Mouse (Mus musculus): ENCODE data around the gene Tnfsf13. TPM values are rescaled to one million over a fixed set of nuclear protein-coding genes. Genes with fewer than 3 reads are reported as not detected.

Tnfsf13 gene
- polyA plus RNA-seq, 1 experiment from 2014 or later: 0.53 TPM

GRCm38 (mm10) chr11:69715929-69716328, 30.3 kb upstream of the Tnfsf13 start:
- H3K27ac ChIP-seq (ENCODE audit: low read depth, low read length): no peak overlapping the region
- no peak overlapping the region for H3K4me3 ChIP-seq (ENCODE audit: low read length)
- H3K36me3 ChIP-seq (ENCODE audit: control insufficient read depth, insufficient read depth, low read length): no peaks in the 10 kb centered on the region
- H3K4me1 ChIP-seq (ENCODE audit: control insufficient read depth, insufficient read depth, low read depth, low read length): no peaks in the 10 kb centered on the region
- no peaks in the 10 kb centered on the region for H3K27me3 ChIP-seq (replicated peaks; ENCODE audit: control insufficient read depth, insufficient read depth, low read length)
- no peak for ATAC-seq
- 27% methylated on average over 5 of the region's 5 CpGs for WGBS
- no peak overlapping the region for H3K9ac ChIP-seq (ENCODE audit: low read depth, low read length)
- no peak overlapping the region for H3K4me2 ChIP-seq (ENCODE audit: low read length)
- H3K9me3 ChIP-seq (ENCODE audit: control insufficient read depth, low read length): no peaks in the 10 kb centered on the region

- Histone ChIP-seq H3K9ac (ENCODE audit: low read depth, low read length) (no peak overlapping the region), H3K9me3 (ENCODE audit: control insufficient read depth, low read length) (no peaks in the 10 kb centered on the region), H3K4me2 (ENCODE audit: low read length) (no peak overlapping the region), H3K36me3 (ENCODE audit: control insufficient read depth, insufficient read depth, low read length) (no peaks in the 10 kb centered on the region), H3K27ac (ENCODE audit: low read depth, low read length) (no peak overlapping the region), H3K27me3 (replicated peaks; ENCODE audit: control insufficient read depth, insufficient read depth, low read length) (no peaks in the 10 kb centered on the region), H3K4me1 (ENCODE audit: control insufficient read depth, insufficient read depth, low read depth, low read length) (no peaks in the 10 kb centered on the region), H3K4me3 (ENCODE audit: low read length) (no peak overlapping the region)
- WGBS: 58% methylated on average over 9 of the region's 9 CpGs
- ATAC-seq: no peak
These were observed 29.9 kb upstream of the Tnfsf13 start for GRCm38 (mm10) chr11:69715482-69715881.

DNA sequence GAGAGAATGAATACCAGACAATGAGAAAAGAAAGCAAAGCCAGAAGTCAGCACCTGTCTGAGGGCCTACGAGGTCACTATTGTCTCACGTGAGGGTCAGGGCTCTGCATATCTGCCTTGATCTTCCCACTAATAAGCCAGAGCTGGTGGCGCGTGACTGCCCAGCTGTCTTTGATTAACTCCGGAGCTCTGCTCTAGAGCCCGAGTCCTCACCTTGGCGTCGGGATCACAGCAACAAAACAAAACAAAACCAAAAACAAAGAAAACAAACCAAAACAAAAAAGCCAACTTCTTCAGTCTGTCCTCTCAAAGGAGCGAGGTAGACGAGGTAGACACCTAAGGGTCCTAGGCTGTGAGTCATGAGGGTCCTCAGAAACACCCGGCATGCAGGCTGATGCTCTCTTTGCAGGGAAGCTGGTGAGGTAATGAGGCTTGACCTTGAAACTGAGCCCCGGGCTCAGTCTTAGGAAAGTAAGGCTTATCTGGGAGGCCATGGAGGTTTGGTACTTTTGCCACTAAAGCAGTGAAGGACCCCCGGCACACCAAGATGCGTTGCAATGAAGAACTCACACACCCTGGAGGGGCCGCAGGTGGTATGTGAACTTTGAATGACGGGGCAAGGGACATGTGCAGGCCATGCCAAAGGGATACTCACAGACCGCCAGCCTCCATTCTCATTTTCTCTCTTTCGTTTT, 29.2 kb upstream of the Tnfsf13 start:
- 72% methylated on average over 18 of the region's 18 CpGs for WGBS
- Histone ChIP-seq H3K9me3 (ENCODE audit: control insufficient read depth, low read length) (no peaks in the 10 kb centered on the region), H3K27me3 (replicated peaks; ENCODE audit: control insufficient read depth, insufficient read depth, low read length) (no peaks in the 10 kb centered on the region), H3K4me2 (ENCODE audit: low read length) (no peak overlapping the region), H3K4me3 (ENCODE audit: low read length) (no peak overlapping the region), H3K36me3 (ENCODE audit: control insufficient read depth, insufficient read depth, low read length) (no peaks in the 10 kb centered on the region), H3K9ac (ENCODE audit: low read depth, low read length) (no peak overlapping the region), H3K4me1 (ENCODE audit: control insufficient read depth, insufficient read depth, low read depth, low read length) (no peaks in the 10 kb centered on the region), H3K27ac (ENCODE audit: low read depth, low read length) (no peak overlapping the region)
- no peak for ATAC-seq

DNA sequence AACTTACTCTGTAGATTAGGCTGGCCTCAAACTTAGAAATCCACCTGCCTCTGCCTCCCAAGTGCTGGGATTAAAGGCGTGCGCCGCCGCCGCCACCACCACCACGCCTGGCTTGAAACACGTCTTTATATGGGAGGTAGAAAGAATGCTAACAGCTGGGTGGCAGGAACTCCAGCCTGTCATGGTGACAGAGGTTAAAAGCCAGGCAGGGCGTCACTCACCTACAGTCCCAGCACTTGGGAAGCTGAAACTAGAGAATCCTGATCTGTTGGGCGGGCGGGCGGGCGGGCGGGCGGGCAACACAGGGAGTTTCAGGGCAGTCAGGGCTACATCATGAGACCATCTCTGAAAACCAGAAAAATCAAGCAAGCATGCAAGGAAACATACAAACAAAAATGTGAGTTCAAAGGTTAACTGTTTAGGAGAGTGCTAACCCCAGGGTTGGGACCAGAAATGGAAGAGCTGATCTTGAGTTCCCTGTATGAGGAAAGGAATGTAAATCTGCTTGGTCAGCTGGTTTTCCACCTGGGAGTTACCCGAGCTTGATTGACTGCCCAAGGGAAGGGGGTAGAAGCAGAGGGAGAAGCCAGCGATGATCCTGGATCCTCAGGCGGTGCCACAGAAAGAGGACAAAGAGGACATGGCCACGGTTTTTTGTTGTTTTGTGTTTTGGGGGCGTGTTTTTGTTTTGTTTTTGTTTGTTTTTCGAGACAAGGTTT, 27.5 kb upstream of the Tnfsf13 start:
- Histone ChIP-seq H3K27me3 (replicated peaks; ENCODE audit: control insufficient read depth, insufficient read depth, low read length) (no peaks in the 10 kb centered on the region), H3K4me2 (ENCODE audit: low read length) (no peak overlapping the region), H3K27ac (ENCODE audit: low read depth, low read length) (no peak overlapping the region), H3K9me3 (ENCODE audit: control insufficient read depth, low read length) (no peaks in the 10 kb centered on the region), H3K9ac (ENCODE audit: low read depth, low read length) (no peak overlapping the region), H3K4me1 (ENCODE audit: control insufficient read depth, insufficient read depth, low read depth, low read length) (no peaks in the 10 kb centered on the region), H3K4me3 (ENCODE audit: low read length) (no peak overlapping the region), H3K36me3 (ENCODE audit: control insufficient read depth, insufficient read depth, low read length) (no peaks in the 10 kb centered on the region)
- no peak for ATAC-seq
- WGBS: 81% methylated on average over 20 of the region's 20 CpGs

- no peak overlapping the region for H3K9ac ChIP-seq (ENCODE audit: low read depth, low read length)
- ATAC-seq: no peak
- H3K4me1 ChIP-seq (ENCODE audit: control insufficient read depth, insufficient read depth, low read depth, low read length): no peaks in the 10 kb centered on the region
- no peak overlapping the region for H3K4me3 ChIP-seq (ENCODE audit: low read length)
- H3K9me3 ChIP-seq (ENCODE audit: control insufficient read depth, low read length): no peaks in the 10 kb centered on the region
- 79% methylated on average over 2 of the region's 2 CpGs for WGBS
- H3K27me3 ChIP-seq (replicated peaks; ENCODE audit: control insufficient read depth, insufficient read depth, low read length): no peaks in the 10 kb centered on the region
- no peak overlapping the region for H3K4me2 ChIP-seq (ENCODE audit: low read length)
- no peak overlapping the region for H3K27ac ChIP-seq (ENCODE audit: low read depth, low read length)
- no peaks in the 10 kb centered on the region for H3K36me3 ChIP-seq (ENCODE audit: control insufficient read depth, insufficient read depth, low read length)
These were observed 25.5 kb upstream of the Tnfsf13 start for GRCm38 (mm10) chr11:69711082-69711481.

GRCm38 (mm10) chr11:69710470-69710869, 24.9 kb upstream of the Tnfsf13 start:
- Histone ChIP-seq H3K9ac (ENCODE audit: low read depth, low read length) (no peak overlapping the region), H3K4me2 (ENCODE audit: low read length) (no peak overlapping the region), H3K4me3 (ENCODE audit: low read length) (no peak overlapping the region), H3K27ac (ENCODE audit: low read depth, low read length) (no peak overlapping the region), H3K36me3 (ENCODE audit: control insufficient read depth, insufficient read depth, low read length) (no peaks in the 10 kb centered on the region), H3K27me3 (replicated peaks; ENCODE audit: control insufficient read depth, insufficient read depth, low read length) (no peaks in the 10 kb centered on the region), H3K9me3 (ENCODE audit: control insufficient read depth, low read length) (no peaks in the 10 kb centered on the region), H3K4me1 (ENCODE audit: control insufficient read depth, insufficient read depth, low read depth, low read length) (no peaks in the 10 kb centered on the region)
- no peak for ATAC-seq
- WGBS: 64% methylated on average over 3 of the region's 3 CpGs

DNA sequence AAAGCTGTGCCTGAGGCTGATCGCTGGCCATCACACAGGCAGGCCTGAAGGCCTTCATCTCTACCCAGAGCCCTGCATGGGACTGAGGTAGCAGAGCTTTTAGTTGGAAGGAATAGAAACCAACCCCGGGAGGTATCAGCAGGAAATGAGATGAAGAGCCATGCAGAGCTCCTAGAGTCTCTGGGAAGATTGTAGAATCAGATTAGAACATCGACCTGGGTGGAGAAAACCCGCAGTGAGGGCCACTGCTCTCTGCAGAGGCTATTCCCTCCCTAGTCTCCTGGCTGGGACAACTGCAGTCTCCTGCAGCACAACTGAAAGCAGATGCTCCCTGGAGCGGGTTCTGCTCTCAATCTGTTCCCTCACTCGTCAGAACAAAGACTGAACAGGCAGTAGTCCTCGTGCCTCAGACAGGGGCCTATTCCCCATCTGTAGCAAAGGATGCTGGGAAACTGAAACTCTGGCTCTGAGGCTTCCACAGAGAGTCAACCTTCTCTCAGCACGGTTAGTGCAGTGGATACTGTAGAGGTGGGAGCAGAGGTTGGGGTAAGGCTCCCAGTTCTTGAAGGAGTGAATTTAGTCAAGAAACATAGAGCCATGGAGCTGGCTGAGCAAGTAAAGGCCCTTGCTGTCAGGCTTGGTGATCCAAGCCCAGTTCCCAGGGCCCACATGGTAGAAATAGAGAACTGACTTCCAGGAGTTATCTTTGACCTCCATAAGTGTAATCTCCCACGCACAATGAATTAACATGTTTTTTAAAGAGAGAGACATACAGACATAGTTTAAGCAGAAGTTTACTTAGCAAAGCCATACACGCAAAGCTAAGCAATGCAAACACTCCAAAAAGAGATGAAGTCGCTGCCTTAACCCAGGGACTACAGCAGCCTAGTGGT, 24.2 kb upstream of the Tnfsf13 start:
- no peaks in the 10 kb centered on the region for H3K27me3 ChIP-seq (replicated peaks; ENCODE audit: control insufficient read depth, insufficient read depth, low read length)
- 53% methylated on average over 11 of the region's 11 CpGs for WGBS
- H3K4me2 ChIP-seq (ENCODE audit: low read length): no peak overlapping the region
- no peak for ATAC-seq
- no peak overlapping the region for H3K27ac ChIP-seq (ENCODE audit: low read depth, low read length)
- no peak overlapping the region for H3K9ac ChIP-seq (ENCODE audit: low read depth, low read length)
- no peaks in the 10 kb centered on the region for H3K4me1 ChIP-seq (ENCODE audit: control insufficient read depth, insufficient read depth, low read depth, low read length)
- H3K9me3 ChIP-seq (ENCODE audit: control insufficient read depth, low read length): no peaks in the 10 kb centered on the region
- H3K36me3 ChIP-seq (ENCODE audit: control insufficient read depth, insufficient read depth, low read length): no peaks in the 10 kb centered on the region
- no peak overlapping the region for H3K4me3 ChIP-seq (ENCODE audit: low read length)

DNA sequence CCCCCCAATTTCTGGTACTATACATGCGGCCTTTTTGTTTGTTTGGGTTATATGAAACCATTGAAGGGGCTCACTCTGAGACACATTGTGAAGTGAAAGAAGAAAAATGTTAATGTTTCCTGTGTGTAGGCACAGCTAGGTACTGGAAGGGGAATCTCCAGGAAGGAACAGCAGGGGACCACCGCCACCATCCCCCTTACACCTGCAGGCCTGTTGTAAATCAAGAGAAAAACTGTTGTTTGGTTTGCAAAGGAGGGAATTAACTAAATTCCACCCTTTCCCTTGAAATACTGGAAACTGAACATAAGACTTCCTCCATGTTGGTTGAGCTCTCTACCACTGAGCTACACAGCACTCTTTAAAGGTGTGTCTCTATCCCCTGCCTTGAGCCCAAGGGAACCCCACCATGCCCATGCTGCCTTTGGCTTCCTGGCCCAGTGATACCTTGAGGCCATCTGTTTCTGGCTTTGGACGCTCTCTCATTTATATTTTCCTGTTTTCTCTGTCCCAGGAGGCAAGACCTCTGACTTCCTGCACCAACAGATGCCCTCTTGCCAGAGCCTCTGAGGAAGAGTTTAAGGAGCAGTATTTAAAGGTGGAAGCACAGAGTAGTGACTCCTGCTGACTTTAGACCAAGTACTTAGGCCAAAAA, 23.2 kb upstream of the Tnfsf13 start:
- H3K36me3 ChIP-seq (ENCODE audit: control insufficient read depth, insufficient read depth, low read length): no peaks in the 10 kb centered on the region
- H3K4me1 ChIP-seq (ENCODE audit: control insufficient read depth, insufficient read depth, low read depth, low read length): no peaks in the 10 kb centered on the region
- no peak overlapping the region for H3K4me2 ChIP-seq (ENCODE audit: low read length)
- 87% methylated on average over 3 of the region's 3 CpGs for WGBS
- ATAC-seq: no peak
- H3K9me3 ChIP-seq (ENCODE audit: control insufficient read depth, low read length): no peaks in the 10 kb centered on the region
- H3K9ac ChIP-seq (ENCODE audit: low read depth, low read length): no peak overlapping the region
- no peak overlapping the region for H3K27ac ChIP-seq (ENCODE audit: low read depth, low read length)
- no peak overlapping the region for H3K4me3 ChIP-seq (ENCODE audit: low read length)
- H3K27me3 ChIP-seq (replicated peaks; ENCODE audit: control insufficient read depth, insufficient read depth, low read length): no peaks in the 10 kb centered on the region
